Mouse (Mus musculus): ENCODE results near the gene Aurkaip1.

Gene Aurkaip1

DNA sequence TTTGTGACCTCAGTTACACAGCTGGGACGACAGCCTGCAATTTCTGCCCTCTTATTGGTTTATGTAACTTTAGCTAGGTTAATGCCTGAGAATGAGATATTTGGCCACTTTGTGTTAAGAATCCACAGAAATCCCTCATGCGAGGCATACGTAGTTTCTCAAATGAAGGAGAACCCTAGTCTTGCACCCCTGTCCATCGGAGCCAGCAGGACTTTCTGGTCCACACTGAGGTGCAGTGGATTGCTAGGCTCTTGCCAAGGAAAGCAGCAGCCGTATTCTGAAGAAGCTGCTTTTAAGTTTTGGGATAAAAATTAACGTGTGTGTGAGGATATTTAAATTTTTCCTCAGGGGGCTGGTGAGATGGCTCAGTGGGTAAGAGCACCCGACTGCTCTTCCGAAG lies 476 bp upstream of the Aurkaip1 start:
- no peak for DNase-seq

DNA sequence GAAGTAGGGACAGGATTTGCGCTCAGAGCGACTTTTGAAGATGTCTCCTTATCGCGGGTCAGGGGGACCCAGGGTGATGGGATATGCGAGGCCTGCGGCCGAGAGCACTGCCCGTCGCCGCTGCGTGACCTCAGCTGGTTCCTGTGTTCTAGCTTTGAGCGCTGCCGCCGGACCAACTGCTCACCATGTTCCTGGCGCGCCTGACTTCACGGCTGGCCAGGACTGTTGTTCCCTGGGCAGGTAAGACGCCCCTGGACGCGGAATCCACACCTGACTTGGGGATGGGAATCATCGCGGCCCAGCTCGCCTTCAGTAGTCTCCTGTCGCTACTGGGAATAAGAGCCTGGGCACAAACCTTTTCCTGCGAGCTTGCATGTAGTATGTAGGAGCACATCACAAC lies 759 bp downstream of the Aurkaip1 start:
- DNase-seq = no peak

DNA sequence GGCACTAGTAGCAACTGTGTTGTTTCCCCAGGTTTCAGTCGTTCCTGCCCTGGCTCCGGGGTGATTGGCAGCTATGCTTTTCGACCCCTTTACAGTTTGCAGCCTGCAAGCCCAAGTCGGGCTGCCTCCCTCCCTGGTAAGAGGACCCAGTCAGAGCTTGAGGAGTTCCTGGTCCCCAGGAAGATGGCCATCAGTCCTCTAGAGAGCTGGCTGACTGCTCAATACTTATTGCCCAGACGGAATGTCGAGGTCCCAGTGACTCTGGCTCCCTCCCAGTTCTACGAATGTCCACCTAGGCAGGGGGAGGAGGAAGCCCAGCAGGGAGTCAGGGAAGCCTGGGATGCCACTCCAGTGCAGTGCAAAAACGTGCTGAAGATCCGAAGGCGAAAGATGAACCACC lies 1.2 kb downstream of the Aurkaip1 start:
- no peak for DNase-seq

DNA sequence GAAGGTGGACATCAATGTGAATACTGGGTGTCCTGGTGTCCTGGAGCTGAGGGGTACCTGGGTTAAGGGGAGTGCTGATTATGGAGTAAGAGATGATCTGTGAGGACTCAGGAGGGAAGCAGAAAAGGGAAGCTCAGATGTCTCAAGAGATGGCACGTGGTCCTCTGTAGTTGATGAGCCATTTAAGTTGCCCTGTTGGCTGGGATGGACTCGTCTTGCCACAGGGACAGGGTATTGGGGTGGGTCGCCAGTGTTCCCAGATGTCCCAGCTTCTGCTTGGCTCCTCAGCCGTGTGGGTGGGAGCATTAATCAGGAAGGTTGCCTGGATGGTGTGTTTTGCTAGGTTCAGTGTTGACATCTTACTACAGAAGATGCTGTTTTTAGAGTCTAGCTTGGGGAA lies 2.2 kb downstream of the Aurkaip1 start:
- DNase-seq = no peak

DNA sequence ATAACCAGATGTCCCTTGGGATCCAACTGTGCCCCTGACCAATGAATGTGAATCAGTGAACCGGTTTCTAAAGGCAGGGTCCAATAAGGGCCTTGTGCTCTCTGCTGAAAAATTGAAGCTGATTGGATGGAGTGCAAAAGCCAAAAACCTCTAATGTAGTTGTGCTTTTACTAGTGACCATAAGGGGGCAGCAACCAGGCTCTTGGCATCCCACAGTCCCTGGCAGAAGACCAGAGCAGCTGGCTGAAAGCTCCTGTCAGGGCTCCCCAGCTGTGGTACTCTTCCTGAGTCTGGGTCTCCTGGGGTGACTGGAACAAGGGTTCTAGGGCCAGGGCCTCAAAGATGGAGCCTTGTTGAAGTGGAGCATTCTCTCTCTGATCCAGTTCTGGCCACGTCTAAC lies 2.8 kb downstream of the Aurkaip1 start:
- DNase-seq = peak; percentile 92

DNA sequence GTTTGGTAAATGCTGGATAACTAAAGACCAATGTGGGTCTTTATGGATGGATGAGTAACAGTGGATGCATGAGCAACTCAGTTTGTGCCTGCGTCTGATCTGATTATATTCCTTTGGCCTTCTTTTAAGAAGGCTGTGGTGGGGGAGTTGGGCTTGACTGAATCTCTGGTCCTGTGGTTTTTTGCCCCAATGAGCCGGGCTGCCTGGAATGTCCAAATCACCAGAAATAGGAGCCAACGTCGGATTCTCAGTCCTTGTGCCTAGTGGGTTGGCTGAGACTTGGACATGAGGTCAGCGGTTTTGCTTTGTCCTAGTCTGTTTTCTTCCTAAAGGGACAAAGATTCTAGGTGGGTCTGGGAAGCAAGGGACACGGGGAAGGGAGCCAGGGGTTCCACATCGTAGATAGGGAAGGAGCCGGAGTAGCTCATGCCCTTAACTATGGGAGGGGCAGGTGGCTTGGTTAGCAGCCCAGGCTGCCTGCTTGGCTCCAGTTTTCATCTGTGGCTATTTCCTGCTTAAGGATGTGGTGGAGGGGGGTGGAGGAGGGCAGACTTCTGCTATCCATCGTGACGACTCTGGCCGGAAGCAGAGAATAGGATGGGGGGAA lies 6.4 kb downstream of the Aurkaip1 start:
- peak; percentile 81 for DNase-seq

DNA sequence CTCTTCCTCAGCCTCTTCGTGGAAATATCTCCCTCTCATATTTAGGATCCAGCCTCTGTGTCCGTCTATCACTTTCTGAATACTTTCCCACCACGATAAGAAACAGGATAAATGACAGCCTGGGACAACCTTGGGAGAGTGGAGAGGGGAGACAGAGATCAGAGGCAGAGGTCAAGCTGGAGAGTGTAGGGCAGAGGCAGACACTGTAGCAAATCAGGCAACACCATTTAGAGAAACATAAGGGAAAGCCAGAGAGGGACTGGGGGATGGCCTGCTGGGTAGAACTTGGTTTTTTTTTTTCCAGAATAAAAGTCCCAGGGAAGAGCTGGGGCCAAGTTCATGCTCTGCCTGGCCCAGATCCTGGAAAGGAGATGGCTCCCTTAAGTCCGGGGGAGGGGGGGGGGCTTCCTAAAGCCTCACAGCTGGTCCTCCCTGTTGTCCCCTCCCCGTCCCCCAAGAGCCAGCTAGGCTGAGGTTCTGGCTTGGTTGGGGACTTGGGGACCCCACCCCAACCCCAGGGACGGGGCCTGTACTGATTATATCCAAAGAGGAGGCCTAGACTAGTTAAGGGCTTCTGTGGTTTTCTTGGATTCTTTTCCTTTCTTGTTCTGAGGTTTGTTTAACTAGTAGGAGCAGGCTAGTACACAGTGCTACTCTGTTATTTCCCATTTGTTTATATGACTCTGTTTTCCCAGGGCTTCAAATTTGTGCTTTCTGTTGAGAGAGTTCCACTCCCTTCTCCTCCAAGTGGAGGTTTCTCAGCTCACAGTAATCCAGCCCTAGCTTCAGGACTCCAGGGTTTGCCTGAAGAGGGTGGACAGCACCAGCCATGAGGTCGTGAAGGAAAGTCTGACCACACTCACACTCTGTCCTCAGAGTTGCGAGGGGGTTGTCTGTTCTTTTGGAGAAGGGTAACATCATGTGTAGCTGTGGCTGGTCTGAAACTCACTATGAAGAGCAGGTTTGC lies 7.4 kb downstream of the Aurkaip1 start:
- peak; percentile 79 for DNase-seq

DNA sequence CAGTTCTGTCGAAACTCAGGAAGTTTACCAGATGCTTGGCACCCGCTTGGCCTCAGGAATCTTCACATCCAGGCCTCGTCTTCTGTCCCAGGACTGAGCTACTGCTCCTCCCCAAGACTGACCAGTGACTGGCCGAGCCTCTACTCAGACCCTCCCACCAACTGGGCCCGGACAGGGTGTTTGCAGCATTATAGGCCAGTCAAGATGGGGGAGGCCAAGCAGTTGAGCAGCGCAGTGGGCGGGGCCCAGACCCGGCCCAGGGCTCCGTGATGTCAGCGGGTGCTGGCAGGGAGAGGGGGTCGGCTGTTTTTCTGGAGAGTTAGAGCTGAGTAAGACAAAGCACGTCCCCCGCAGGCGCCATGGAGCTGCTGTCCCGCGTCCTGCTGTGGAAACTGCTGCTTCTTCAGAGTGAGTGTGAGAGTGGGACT lies 8.4 kb downstream of the Aurkaip1 start, which contains the start of gene Mxra8:
Gene Mxra8 (plus strand): TSS at position 198 of the 428 bp plus-strand sequence.
- peak; percentile 97 for DNase-seq

DNA sequence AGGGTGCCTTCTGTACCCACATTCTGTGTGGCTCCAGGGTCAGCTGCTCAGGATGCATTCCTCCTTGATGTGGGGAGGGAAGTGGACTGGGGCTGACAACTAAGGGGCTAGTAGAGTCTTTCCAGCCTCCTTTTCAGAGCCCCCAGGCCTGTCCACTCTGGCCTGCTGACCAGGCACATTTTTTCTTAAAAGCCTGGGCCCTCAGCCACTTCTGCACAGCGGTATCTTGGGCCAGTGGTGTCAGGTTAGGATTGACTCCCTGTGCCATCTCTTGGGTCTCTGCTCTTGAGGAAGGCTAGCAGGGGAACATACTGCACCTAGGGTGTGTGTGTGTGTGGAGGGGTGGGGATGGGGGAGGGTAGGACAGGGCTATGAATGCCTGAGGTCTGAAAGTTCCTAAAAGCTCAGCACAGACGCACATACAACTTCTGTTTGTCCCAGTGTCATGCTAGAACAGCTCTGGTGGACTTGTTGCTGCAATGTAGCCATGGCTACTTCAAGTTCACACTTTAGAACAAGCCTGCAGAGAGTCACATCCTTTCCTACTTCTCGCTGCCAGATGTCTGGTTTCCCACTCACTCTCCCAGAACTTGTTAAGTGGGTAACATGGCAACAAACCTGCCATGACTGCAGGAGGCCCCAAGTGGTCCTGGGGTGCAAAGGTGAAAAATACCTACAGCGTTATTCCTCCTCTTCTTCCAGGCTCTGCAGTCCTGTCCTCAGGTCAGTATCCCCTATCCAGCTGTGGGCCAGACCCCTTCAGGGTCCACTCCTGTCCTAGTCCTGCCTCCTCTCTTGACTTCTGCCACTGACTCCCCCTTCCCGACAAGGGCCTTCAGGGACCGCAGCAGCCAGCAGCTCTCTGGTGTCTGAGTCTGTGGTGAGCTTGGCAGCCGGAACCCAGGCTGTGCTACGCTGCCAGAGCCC lies 9.3 kb downstream of the Aurkaip1 start:
- DNase-seq = peak; percentile 30

DNA sequence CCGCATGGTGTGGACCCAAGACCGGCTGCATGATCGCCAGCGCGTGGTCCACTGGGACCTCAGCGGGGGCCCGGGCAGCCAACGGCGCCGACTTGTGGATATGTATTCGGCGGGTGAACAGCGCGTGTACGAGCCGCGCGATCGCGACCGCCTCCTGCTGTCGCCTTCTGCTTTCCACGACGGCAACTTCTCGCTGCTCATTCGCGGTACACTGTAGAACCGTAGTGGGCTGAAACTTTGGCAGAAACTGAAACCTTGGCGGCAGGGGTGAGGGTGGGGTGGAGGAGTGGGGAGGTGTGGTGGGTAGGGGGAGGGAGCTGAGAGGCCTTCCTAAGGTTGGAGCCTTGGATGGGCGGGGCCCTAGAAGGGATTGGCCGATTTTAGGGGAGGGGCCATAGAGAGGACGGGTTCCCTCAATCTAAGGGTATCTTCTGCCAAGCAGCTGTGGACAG lies 10.0 kb downstream of the Aurkaip1 start:
- DNase-seq = peak; percentile 88

DNA sequence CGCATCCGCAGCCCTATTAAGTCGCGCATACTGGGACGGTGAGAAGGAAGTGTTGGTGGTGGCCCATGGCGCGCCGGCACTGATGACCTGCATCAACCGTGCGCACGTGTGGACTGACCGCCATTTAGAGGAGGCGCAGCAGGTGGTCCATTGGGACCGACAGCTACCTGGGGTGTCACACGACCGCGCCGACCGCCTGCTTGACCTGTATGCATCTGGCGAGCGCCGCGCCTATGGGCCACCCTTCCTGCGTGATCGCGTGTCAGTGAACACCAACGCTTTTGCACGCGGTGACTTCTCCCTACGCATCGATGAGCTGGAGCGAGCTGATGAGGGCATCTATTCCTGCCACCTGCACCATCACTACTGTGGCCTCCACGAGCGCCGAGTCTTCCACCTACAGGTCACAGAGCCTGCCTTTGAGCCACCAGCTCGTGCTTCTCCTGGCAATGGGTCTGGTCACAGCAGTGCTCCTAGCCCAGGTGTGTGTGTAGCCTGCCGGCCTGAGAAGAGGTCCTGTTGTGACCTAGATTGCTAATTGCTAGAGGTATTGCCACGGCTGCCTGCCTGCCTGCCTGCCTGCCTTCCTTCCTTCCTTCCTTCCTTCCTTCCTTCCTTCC lies 10.7 kb downstream of the Aurkaip1 start:
- DNase-seq = no peak

DNA sequence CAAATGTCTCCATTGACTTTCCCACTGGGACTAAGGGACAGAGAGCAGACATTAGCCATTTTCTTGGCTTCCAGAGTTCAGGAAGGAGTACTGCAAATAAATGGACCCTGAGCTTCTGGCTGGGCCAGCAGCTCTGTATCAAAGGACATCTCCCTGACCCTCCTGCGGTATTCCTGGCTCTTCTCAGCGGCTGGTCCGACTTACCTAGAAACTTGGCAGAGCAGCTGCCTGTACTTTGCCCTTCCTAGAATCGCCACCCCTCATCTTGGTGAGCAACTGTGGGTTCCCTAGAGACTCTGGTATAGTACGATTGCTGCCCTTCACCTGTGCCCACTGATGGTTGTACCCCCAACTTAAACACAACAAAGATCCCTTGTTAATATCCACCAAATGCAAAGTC lies 12.2 kb downstream of the Aurkaip1 start:
- no peak for DNase-seq

DNA sequence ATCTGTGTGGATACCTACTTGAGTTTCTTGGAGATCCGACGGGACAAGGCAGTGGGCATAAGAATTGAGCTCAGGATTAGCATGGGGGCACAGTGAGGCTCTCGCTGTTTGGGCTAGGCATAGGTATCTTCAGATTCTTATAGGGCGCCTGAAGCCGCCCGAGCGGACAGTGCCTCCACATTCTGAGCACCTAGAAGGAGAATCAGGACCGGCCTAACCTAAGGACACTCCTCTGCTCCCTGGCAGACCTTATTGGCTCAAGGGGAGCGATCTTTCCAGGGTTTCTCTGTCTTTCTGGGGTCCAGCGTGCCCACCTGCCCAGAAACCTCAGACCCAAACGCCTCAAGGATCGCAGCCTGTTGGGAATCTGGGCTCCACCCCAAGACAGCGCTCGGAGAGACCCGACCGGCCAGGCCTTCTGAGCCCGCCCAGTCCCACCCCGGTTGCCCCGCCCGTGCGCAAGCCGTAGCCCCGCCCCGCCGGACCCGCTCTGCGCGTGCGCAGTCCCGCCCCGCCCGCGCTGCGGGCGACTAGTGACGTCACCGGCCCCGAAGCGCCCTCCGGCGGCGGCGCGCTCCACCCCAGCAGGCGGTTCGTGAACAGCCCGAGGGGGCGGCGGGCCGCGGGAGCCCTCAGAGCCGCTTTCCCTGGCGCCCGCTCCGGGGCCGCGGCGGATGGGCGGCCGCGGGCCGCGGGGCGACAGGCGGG lies 16.0 kb downstream of the Aurkaip1 start, which contains the start of gene Dvl1:
Gene Dvl1 (plus strand): TSS at position 532 of the 708 bp plus-strand sequence.
- peak; percentile 92 for DNase-seq

DNA sequence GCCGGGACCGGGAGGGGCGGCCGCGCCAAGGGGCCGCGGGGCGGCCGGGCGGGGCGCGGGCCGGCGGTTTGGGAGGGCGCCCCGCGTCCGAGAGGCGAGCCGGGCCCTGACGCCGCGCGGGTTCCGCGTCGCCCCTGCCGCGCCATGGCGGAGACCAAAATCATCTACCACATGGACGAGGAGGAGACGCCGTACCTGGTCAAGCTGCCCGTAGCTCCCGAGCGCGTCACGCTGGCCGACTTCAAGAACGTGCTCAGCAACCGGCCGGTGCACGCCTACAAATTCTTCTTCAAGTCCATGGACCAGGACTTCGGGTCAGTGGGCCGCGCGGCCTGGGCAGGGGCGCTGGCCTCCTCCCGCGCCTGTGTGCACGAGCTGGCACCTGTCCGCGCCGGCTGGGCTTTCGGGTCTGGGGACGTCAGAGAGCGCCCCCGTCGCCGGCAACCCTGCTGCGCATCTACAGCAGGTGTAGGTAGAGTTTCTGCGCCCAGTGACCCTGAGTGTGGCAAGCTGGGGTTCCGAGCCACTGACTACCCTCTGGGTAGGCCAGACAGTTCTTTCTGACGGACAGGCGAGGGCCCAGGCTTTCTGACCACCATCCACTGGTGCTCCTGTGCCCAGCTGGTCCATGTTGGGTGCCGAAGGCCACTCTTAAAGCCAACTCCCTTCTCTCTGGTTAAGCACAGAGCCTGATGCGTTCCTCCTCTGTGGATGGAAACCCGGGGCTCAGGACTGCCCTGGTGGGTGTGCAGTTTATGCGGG lies 16.7 kb downstream of the Aurkaip1 start:
- DNase-seq = peak; percentile 54

DNA sequence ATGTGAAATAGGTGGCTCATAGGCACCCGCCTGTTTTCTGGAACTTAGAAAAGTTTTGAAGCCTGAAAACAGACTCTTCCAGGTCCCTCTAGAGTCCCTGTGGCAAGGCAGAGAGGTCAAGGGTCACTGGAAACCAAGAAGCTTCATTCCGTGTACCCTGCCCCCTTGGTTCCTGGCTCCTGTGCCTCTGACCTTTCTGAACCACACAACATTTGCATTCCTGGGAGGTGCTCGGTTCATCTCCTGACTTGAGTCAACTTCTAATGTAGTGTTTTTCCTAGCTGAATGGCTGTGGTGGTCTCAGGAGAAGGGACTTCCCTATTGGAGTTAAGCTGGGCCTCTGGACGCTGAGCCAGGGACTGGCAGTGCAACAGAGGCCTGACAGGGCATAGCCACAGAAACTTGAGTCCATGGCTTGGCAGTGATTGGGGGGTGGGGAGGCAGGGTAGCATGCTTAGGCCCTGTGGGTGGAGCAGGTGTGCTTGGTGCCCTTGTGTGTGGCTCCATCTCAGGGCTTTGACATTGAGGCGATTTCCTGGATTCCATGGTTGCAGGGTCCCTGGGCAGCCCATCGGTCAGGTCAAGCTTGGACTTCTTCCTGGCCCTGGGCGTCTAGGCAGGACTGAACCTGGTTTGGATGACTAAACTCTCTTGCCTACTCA lies 17.5 kb downstream of the Aurkaip1 start:
- DNase-seq = no peak

DNA sequence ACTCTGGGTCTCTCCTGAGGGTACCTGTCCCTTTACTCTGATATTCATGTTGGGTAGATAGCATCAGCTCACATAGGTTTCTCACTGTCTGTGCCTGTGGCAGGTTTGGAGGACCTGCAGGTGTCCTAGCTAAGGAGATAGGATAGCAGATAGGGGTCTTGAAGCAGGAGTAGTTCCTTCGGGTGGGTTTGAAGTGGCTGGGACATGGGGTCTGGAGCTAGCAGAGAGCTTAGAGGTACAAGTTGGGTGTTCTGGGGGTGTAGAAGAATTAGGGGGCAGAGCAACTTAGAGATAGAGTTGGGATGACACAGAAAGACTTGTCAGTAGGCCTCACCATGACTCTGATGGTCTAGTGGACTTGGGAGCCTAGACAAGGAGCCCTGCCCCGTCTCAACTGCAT lies 18.3 kb downstream of the Aurkaip1 start:
- no peak for DNase-seq

DNA sequence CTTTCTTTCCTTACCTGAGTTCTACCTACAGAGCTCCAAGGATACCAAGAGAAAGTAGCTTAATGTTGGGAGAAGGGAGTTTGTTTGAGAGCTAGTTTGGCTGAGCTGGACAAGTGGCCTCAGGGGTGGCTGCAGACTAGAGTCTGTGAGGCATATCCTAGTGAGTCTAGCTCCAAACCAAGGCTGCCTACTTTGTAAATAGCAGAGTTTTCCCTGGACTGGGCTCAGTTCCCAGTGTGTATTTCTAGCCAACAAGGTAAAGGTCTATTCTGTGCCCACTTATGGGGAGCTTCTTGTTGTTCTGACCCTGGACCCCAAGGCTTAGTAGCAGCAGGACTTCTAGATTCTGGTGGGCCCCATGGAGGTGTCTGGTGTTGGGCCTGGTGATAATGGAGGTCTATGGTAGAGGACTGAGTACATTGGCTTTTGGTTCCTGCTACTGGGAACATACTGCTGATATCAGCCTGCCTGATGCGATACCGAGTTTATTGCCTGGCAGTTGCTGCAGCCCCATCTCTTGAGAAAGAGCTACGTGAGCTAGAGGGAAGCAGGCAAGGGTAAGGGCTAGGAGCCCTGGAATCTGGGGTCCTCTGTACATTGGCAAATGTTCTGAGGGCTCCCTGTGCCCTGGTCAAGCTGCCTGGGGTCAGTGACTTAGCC lies 18.9 kb downstream of the Aurkaip1 start:
- no peak for DNase-seq

DNA sequence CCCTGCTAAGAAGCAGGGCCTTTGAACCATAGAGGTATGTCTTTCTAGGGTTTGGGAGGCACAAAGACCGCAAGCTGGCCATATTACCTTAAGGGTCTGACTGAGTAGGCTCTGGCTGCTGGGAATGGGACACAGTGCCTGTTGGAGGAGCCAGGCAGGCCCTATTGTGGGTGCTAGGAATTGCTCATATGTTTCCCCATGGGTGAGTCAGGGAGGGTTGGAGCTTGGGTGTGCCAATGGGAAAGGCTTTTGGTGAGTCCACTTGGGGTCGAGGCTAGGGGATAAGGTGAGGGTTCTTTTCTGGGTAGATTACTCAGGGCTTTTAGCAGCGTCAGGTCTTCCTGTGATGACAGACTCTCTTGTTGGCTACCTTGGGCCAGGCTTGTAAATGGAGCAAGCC lies 20.3 kb downstream of the Aurkaip1 start:
- no peak for DNase-seq

DNA sequence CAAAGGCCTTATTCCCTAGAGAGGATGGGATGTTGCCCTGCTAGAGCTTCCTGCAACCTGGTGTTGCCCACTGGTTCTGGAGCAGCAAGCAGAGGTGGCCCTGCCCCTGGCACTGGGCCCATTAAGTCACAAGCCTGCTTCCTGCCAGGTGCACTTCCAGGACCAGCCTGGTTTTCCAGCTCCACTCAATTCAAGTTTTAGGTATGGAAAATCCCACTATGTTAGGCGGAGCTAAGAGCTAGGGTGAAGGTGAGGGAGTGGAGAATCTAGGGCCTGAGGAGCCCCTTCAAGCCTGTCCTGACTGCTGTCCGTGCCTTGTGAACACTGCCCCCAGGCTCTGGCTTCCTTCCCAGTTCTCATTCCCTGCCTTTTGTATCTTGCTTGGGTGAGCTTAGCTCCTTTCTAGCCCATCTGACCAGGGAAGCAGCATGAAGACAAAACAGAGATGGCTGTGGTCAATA lies 20.9 kb downstream of the Aurkaip1 start:
- DNase-seq = peak; percentile 25

DNA sequence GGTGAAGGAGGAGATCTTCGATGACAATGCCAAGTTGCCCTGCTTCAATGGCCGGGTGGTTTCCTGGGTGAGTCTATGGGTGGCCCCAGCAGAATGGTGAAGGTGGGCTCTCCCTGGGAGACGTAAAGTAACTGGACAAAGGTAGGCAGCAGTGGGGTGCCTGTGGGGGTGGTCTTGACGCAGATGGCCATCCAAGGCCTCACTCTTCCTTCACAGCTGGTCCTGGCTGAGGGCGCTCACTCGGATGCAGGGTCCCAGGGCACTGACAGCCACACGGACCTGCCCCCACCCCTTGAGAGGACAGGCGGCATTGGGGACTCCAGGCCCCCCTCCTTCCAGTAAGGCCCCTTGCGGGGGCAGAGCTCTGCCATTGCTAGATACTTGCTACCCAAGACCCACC lies 22.3 kb downstream of the Aurkaip1 start:
- DNase-seq = no peak
